Mouse (Mus musculus) midbrain, embryonic 10.5 days (tissue): ENCODE results near the gene Olfr704. TPM values are rescaled to one million over a fixed set of nuclear protein-coding genes. Genes with fewer than 3 reads are reported as not detected.
"Not testable (repeated sequence)": the region's sequence is repeated elsewhere in the genome, so short reads cannot be mapped to it uniquely, and the experiment has no call there.

Experiments
- DNase-seq: peaks from one replicate; pipeline ENCODE4 v3.0.0-alpha.2; 2017; ENCODE audit warnings: low spot score
- H3K27ac ChIP-seq: fragments of 300-500 bp; sonication (generic); replicated peaks from 2 replicates; pipeline ENCODE4 v1.5.1; 2016; ENCODE audit warnings: mild to moderate bottlenecking
- H3K27me3 ChIP-seq: fragments of 300-500 bp; sonication (generic); 2 replicates; pipeline ENCODE4 v1.6.1; 2016; ENCODE audit warnings: low read depth, mild to moderate bottlenecking; ENCODE audit not compliant: poor library complexity, severe bottlenecking
- H3K36me3 ChIP-seq: fragments of 300-500 bp; sonication (generic); 2 replicates; pipeline ENCODE4 v1.6.1; 2016; ENCODE audit warnings: mild to moderate bottlenecking, moderate library complexity
- H3K4me1 ChIP-seq: fragments of 300-500 bp; sonication (generic); 2 replicates; pipeline ENCODE4 v1.6.1; 2016
- H3K4me3 ChIP-seq: fragments of 300-500 bp; sonication (generic); 2 replicates; pipeline ENCODE4 v1.5.1; 2016; ENCODE audit warnings: mild to moderate bottlenecking, moderate library complexity
- H3K9me3 ChIP-seq: fragments of 300-500 bp; sonication (generic); replicated peaks from 2 replicates; pipeline ENCODE4 v1.6.1; 2016; ENCODE audit warnings: mild to moderate bottlenecking
- WGBS: fragments of 180-500 bp; shearing (Covaris S2); methylation state at CpG from one replicate; pipeline ENCODE4 v1.1.7; 2016; 5-methylcytosine and 5-hydroxymethylcytosine counted together
- polyA plus RNA-seq: library from polyadenylated mRNA; unstranded; fragments of >200 nt; fragmentation: Nextera tagmentation; extraction: Ambion mirVana; gene quantifications from 2 replicates; pipeline ENCODE4 v1.2.1, GENCODE M21; 2016

Olfr704 gene
- not detected in 2 replicates for polyA plus RNA-seq

DNA sequence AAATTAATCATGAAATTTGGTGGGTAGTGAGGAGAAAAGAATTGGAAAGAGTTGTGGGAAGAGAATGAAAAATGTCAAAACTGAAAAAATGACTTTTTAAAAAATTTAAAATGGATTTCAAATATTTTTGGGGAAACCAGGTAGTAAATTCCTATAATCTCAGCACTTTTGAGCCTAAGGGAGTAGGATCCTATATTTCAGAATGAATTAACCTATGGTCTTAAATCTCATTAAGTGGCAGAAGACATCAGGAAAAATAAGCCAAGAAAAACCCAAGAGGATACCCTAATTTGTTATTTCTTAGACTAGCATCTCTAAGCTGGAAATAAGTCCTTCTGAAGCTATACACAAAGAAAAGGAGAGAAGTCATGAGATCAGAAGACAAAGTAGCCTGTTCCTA lies at the start of gene Olfr704:
Olfr704 (plus strand) TSS at position 301 of the 400 bp plus-strand sequence.
- Histone ChIP-seq H3K36me3 (no peaks in the 10 kb centered on the region), H3K9me3 (no peaks in the 10 kb centered on the region; the same call in 1 of the 2 replicates), H3K4me1 (no peaks in the 10 kb centered on the region), H3K27ac (no peak within 1 kb of the TSS), H3K4me3 (no peak within 1 kb of the TSS), H3K27me3 (no peaks in the 10 kb centered on the region)
- DNase-seq, result no peak

DNA sequence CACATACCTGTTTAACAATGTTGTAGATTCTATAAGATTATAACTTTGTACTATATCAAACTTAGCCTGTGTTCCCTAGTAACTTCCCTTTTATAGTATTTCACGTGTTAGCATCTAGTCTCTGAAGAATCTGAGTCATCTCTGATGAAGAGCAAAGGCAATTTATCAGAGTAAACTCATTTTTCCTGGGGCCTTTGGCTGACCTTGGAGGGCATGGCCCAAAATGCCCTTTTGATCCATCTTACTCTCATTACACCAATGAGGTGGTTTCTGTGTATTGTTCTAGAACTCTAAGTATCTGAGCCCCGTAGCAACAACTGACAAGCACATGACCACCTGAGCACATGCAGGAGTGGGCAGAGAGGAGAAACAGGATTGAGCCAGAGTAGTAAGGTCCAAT lies 49.2 kb upstream of the Olfr704 start, which contains the start of gene Olfr701:
Olfr701 (plus strand) TSS at position 301 of the 400 bp plus-strand sequence.
- DNase-seq, result no peak
- Histone ChIP-seq H3K36me3 (no peaks in the 10 kb centered on the region), H3K9me3 (no peaks in the 10 kb centered on the region), H3K4me1 (no peaks in the 10 kb centered on the region), H3K4me3 (no peak within 1 kb of the TSS), H3K27ac (no peak within 1 kb of the TSS), H3K27me3 (no peaks in the 10 kb centered on the region)
- 77% methylated on average over 2 of the region's 2 CpGs for WGBS

- Histone ChIP-seq H3K9me3 (no peaks in the 10 kb centered on the region), H3K36me3 (no peaks in the 10 kb centered on the region), H3K4me1 (no peaks in the 10 kb centered on the region), H3K27ac (no peak overlapping the region), H3K4me3 (no peak overlapping the region), H3K27me3 (no peaks in the 10 kb centered on the region)
- 78% methylated on average over 2 of the region's 2 CpGs for WGBS
- DNase-seq, result no peak
These were observed 47.2 kb upstream of the Olfr704 start for GRCm38 (mm10) chr7:106815775-106816174.

DNA sequence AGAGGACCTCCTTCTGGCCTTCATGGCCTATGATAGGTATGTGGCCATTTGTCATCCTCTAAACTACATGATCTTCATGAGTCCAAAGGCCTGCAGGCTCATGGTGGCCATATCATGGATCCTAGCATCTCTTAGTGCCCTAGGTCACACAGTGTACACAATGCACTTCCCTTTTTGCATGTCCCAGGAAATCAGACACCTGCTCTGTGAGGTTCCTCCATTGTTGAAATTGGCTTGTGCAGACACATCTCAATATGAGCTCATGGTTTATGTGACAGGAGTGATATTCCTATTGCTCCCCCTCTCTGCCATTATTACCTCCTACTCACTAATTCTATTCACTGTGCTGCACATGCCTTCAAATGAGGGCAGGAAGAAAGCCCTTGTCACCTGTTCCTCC lies 44.6 kb upstream of the Olfr704 start:
- DNase-seq, result no peak
- H3K4me1 ChIP-seq, result no peaks in the 10 kb centered on the region
- no peak overlapping the region for H3K27ac ChIP-seq
- H3K27me3 ChIP-seq, result no peaks in the 10 kb centered on the region
- H3K36me3 ChIP-seq, result no peaks in the 10 kb centered on the region
- no peaks in the 10 kb centered on the region for H3K9me3 ChIP-seq
- no peak overlapping the region for H3K4me3 ChIP-seq

GRCm38 (mm10) chr7:106833793-106834192 lies 29.2 kb upstream of the Olfr704 start, which contains the start of gene Olfr702:
Olfr702 (minus strand) TSS chr7:106833893.
- DNase-seq, result no peak
- Histone ChIP-seq H3K4me3 (no peak within 1 kb of the TSS), H3K27ac (no peak within 1 kb of the TSS), H3K27me3 (no peaks in the 10 kb centered on the region), H3K4me1 (no peaks in the 10 kb centered on the region), H3K9me3 (no peaks in the 10 kb centered on the region), H3K36me3 (no peaks in the 10 kb centered on the region)

DNA sequence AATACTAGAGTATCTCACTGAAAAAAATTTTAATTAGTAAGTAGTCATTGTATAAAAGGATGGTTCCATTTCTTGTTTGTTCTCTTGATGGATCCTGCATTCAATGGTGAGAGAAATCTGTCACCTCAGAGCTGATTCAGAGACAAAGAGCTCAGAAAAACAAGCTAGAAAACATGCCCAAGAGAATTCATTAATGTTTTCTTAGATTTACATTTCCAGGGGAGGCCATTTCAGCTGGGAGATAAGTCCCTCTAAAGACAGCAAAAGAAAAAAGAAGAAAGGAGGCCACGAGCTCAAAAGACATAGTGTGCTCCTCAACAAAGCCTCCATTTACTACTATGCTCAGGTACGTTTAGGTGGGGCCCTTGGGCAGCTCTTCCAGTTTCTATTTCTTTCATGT lies 19.9 kb upstream of the Olfr704 start, which contains the start of gene Olfr703:
Olfr703 (plus strand) TSS at position 301 of the 400 bp plus-strand sequence.
- H3K4me3 ChIP-seq, result no peak within 1 kb of the TSS
- DNase-seq, result no peak
- no peaks in the 10 kb centered on the region for H3K27me3 ChIP-seq
- H3K4me1 ChIP-seq, result no peaks in the 10 kb centered on the region
- WGBS, result 61% methylated on average over 2 of the region's 2 CpGs
- no peak within 1 kb of the TSS for H3K27ac ChIP-seq
- H3K9me3 ChIP-seq, result no peaks in the 10 kb centered on the region
- no peaks in the 10 kb centered on the region for H3K36me3 ChIP-seq

- no peak for DNase-seq
- Histone ChIP-seq H3K9me3 (no peaks in the 10 kb centered on the region; the same call in 1 of the 2 replicates), H3K4me3 (no peak within 1 kb of the TSS), H3K27ac (no peak within 1 kb of the TSS), H3K4me1 (no peaks in the 10 kb centered on the region), H3K27me3 (no peaks in the 10 kb centered on the region), H3K36me3 (no peaks in the 10 kb centered on the region)
- 80% methylated on average over 3 of the region's 3 CpGs for WGBS
These were observed 13.8 kb downstream of the Olfr704 start, which contains the start of gene Olfr705 for GRCm38 (mm10) chr7:106876791-106877190. Olfr705 (minus strand) TSS chr7:106876891.

GRCm38 (mm10) chr7:106888062-106888461 lies 25.1 kb downstream of the Olfr704 start, which contains the start of gene Olfr706:
Olfr706 (minus strand) TSS chr7:106888162.
- DNase-seq, result no peak
- WGBS, result 75% methylated on average over 2 of the region's 2 CpGs
- no peaks in the 10 kb centered on the region for H3K4me1 ChIP-seq
- no peaks in the 10 kb centered on the region for H3K27me3 ChIP-seq
- no peaks in the 10 kb centered on the region for H3K36me3 ChIP-seq
- no peaks in the 10 kb centered on the region for H3K9me3 ChIP-seq
- no peak within 1 kb of the TSS for H3K4me3 ChIP-seq
- H3K27ac ChIP-seq, result no peak within 1 kb of the TSS

DNA sequence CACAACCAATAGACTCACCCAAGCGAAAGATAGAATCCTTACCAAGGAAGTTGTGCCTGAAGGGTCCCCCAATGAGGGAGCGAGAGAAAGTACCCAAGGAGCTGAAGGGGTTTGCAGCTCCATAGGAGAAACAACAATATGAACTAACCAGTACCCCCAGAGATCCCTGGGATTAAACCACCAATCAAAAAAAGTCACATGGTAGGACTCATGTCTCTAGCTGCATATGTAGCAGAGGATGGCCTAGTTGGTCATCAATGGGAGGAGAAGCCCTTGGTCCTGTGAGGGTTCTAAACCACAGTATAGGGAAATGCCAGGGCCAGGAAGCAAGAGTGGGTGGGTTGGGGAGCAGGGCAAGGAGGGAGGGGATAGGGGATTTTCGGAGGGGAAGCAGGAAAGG lies 38.2 kb downstream of the Olfr704 start, which contains the start of gene Olfr707:
Olfr707 (minus strand) TSS at position 101 of the 400 bp plus-strand sequence.
- WGBS, result 84% methylated on average over 3 of the region's 3 CpGs
- H3K4me3 ChIP-seq, H3K9me3 ChIP-seq, H3K27ac ChIP-seq, H3K27me3 ChIP-seq, DNase-seq, H3K36me3 ChIP-seq, H3K4me1 ChIP-seq: not testable (repeated sequence)

- Histone ChIP-seq H3K27ac (no peak within 1 kb of the TSS), H3K27me3 (no peaks in the 10 kb centered on the region), H3K4me3 (no peak within 1 kb of the TSS), H3K36me3 (no peaks in the 10 kb centered on the region), H3K4me1 (no peaks in the 10 kb centered on the region), H3K9me3 (no peaks in the 10 kb centered on the region)
- 70% methylated on average over 2 of the region's 2 CpGs for WGBS
- DNase-seq, result no peak
These were observed 44.7 kb downstream of the Olfr704 start, which contains the start of gene Olfr1532-ps1 for GRCm38 (mm10) chr7:106907676-106908075. Olfr1532-ps1 (plus strand) TSS chr7:106908001.

Other genes with a start within 250 kb of the Olfr704 start
- gene Olfr693, start 182.6 kb upstream of the Olfr704 start, polyA plus RNA-seq, result not detected in 2 replicates
- gene Olfr694, start 171.4 kb upstream of the Olfr704 start, polyA plus RNA-seq, result not detected in 2 replicates
- not detected in 2 replicates for gene Olfr695, start 146.8 kb upstream of the Olfr704 start, polyA plus RNA-seq
- gene Olfr697, start 120.7 kb upstream of the Olfr704 start, polyA plus RNA-seq, result not detected in 2 replicates
- not detected in 2 replicates for gene Olfr698, start 107.8 kb upstream of the Olfr704 start, polyA plus RNA-seq
- not detected in 2 replicates for gene Olfr699, start 70.0 kb upstream of the Olfr704 start, polyA plus RNA-seq
- not detected in 2 replicates for gene Olfr700, start 54.4 kb upstream of the Olfr704 start, polyA plus RNA-seq
- gene Olfr701, start 49.1 kb upstream of the Olfr704 start, polyA plus RNA-seq, result not detected in 2 replicates
- gene Olfr702, start 29.3 kb upstream of the Olfr704 start, polyA plus RNA-seq, result not detected in 2 replicates
- gene Olfr703, start 19.8 kb upstream of the Olfr704 start, polyA plus RNA-seq, result not detected in 2 replicates
- gene Olfr705, start 13.7 kb downstream of the Olfr704 start, polyA plus RNA-seq, result not detected in 2 replicates
- not detected in 2 replicates for gene Olfr706, start 25.0 kb downstream of the Olfr704 start, polyA plus RNA-seq
- gene Olfr707, start 38.1 kb downstream of the Olfr704 start, polyA plus RNA-seq, result not detected in 2 replicates
- gene Olfr1532-ps1, start 44.8 kb downstream of the Olfr704 start, polyA plus RNA-seq, result not detected in 2 replicates
- gene Olfr709-ps1, start 69.0 kb downstream of the Olfr704 start, polyA plus RNA-seq, result not detected in 2 replicates
- gene Olfr710, start 85.1 kb downstream of the Olfr704 start, polyA plus RNA-seq, result not detected in 2 replicates
- not detected in 2 replicates for gene Olfr6, start 100.8 kb downstream of the Olfr704 start, polyA plus RNA-seq
- not detected in 2 replicates for gene Olfr711, start 112.3 kb downstream of the Olfr704 start, polyA plus RNA-seq
- not detected in 2 replicates for gene Olfr2, start 142.9 kb downstream of the Olfr704 start, polyA plus RNA-seq
- gene Olfr713, start 168.0 kb downstream of the Olfr704 start, polyA plus RNA-seq, result not detected in 2 replicates
- not detected in 2 replicates for gene Olfr714, start 207.8 kb downstream of the Olfr704 start, polyA plus RNA-seq
- not detected in 2 replicates for gene Olfr17, start 230.0 kb downstream of the Olfr704 start, polyA plus RNA-seq
- gene Olfr715b, start 247.2 kb downstream of the Olfr704 start, polyA plus RNA-seq, result not detected in 2 replicates